9 mouse cellular contexts compared by ENCODE assay signal in genomic region chr6:55434360-55434759, GRCm38 (mm10). TPM values are rescaled to one million over a fixed set of nuclear protein-coding genes. Genes with fewer than 3 reads are reported as not detected.
DNase-seq lines count a peak whose midpoint lies in the region; ATAC-seq lines count a peak whose summit lies in the region.
"Had no signal": no experiment of that assay in that cellular context is flagged by ENCODE, and none has a peak within 500 bp of the region (broad histone marks: within the 10 kb centered on the region; RNA-seq: fewer than 3 reads in every experiment).

No protein-coding gene starts in this region.

- DNase-seq in heart, adult 11 months: peak; percentile 98
- DNase-seq in embryo, embryonic 11 days: peak; percentile 60
- peak; percentile 61 for DNase-seq in hindbrain, embryonic 10.5 days (ENCODE audit: low spot score)
- no peak for DNase-seq in gastrocnemius, postnatal 25 days
- DNase-seq in urinary bladder, adult 2 months (ENCODE audit: low spot score): no peak

- no peaks in the 10 kb centered on the region for H3K9me3 ChIP-seq in heart, embryonic 11.5 days (replicated peaks; ENCODE audit: control insufficient read depth, low read length)
- no peaks in the 10 kb centered on the region for H3K9me3 ChIP-seq in hindbrain, embryonic 10.5 days
- no peaks in the 10 kb centered on the region for H3K9me3 ChIP-seq in limb, embryonic 13.5 days
- H3K9me3 ChIP-seq in stomach, embryonic 15.5 days: no peaks in the 10 kb centered on the region

- WGBS in heart, embryonic 11.5 days (ENCODE audit: insufficient replicate concordance): 19% methylated on average over 3 of the region's 3 CpGs
- WGBS in hindbrain, embryonic 10.5 days: 22% methylated on average over 3 of the region's 3 CpGs
- WGBS in limb, embryonic 13.5 days: 23% methylated on average over 3 of the region's 3 CpGs
- WGBS in stomach, embryonic 15.5 days: 26% methylated on average over 3 of the region's 3 CpGs

- no peak overlapping the region for H3K27ac ChIP-seq in heart, embryonic 11.5 days (ENCODE audit: low read depth, low read length)
- H3K27ac ChIP-seq in hindbrain, embryonic 10.5 days: peak overlapping the region; percentile 81
- H3K27ac ChIP-seq in limb, embryonic 13.5 days: no peak overlapping the region
- peak overlapping the region; percentile 86 for H3K27ac ChIP-seq in stomach, embryonic 15.5 days

- H3K4me3 ChIP-seq in heart, embryonic 11.5 days (ENCODE audit: low read depth, low read length): no peak overlapping the region
- no peak overlapping the region for H3K4me3 ChIP-seq in hindbrain, embryonic 10.5 days
- H3K4me3 ChIP-seq in limb, embryonic 13.5 days: no peak overlapping the region
- no peak overlapping the region for H3K4me3 ChIP-seq in stomach, embryonic 15.5 days (replicated peaks)

- no peak overlapping the region for H3K9ac ChIP-seq in heart, embryonic 11.5 days (ENCODE audit: low read depth, low read length)
- no peak overlapping the region for H3K9ac ChIP-seq in limb, embryonic 13.5 days
- no peak overlapping the region for H3K9ac ChIP-seq in stomach, embryonic 15.5 days

- H3K4me2 ChIP-seq in heart, embryonic 11.5 days: no peak overlapping the region
- H3K4me2 ChIP-seq in limb, embryonic 13.5 days (replicated peaks): no peak overlapping the region
- H3K4me2 ChIP-seq in stomach, embryonic 15.5 days: no peak overlapping the region

- H3K27me3 ChIP-seq in heart, embryonic 11.5 days (ENCODE audit: control insufficient read depth, insufficient read depth, low read length): peaks cover 5% of the 10 kb centered on the region
- no peaks in the 10 kb centered on the region for H3K27me3 ChIP-seq in hindbrain, embryonic 10.5 days (ENCODE audit: insufficient read depth, poor library complexity, severe bottlenecking)
- H3K27me3 ChIP-seq in limb, embryonic 13.5 days: no peaks in the 10 kb centered on the region
- H3K27me3 ChIP-seq in stomach, embryonic 15.5 days (replicated peaks): no peaks in the 10 kb centered on the region

- H3K36me3 ChIP-seq in heart, embryonic 11.5 days (ENCODE audit: control insufficient read depth, insufficient read depth, low read length): no peaks in the 10 kb centered on the region
- H3K36me3 ChIP-seq in hindbrain, embryonic 10.5 days: no peaks in the 10 kb centered on the region
- no peaks in the 10 kb centered on the region for H3K36me3 ChIP-seq in limb, embryonic 13.5 days
- H3K36me3 ChIP-seq in stomach, embryonic 15.5 days: no peaks in the 10 kb centered on the region

- H3K4me1 ChIP-seq in heart, embryonic 11.5 days (ENCODE audit: control insufficient read depth, insufficient read depth, low read length): no peaks in the 10 kb centered on the region; the same call in 1 of the 2 replicates
- H3K4me1 ChIP-seq in hindbrain, embryonic 10.5 days (replicated peaks): peaks cover 46% of the 10 kb centered on the region
- H3K4me1 ChIP-seq in limb, embryonic 13.5 days: 0 out of 2 replicates have a peak, but pooled peaks cover 5% of the 10 kb centered on the region
- peaks cover 8% of the 10 kb centered on the region; the same call in 1 of the 2 replicates for H3K4me1 ChIP-seq in stomach, embryonic 15.5 days

- ATAC-seq in heart, embryonic 11.5 days (replicated peaks; ENCODE audit: insufficient number of reproducible peaks, low FRiP score, low TSS enrichment): no peak; the same call in 1 of the 2 replicates
- peak; percentile 76 for ATAC-seq in limb, embryonic 13.5 days (ENCODE audit: low FRiP score, low read depth)
- peak; percentile 73; the same call in 1 of the 2 replicates for ATAC-seq in stomach, embryonic 15.5 days (ENCODE audit: insufficient read depth, low FRiP score, low read depth)

RNA-seq across cellular contexts. Expression of gene Adcyap1r1, which starts 17.4 kb away (rescaled TPM):
- 2.6 and 3.1 TPM in 2 replicates for polyA plus RNA-seq in heart, embryonic 11.5 days (2014; fragmentation: Nextera tagmentation; extraction: Ambion mirVana)
- polyA plus RNA-seq in hindbrain, embryonic 10.5 days (2016; fragmentation: Nextera tagmentation; extraction: Ambion mirVana): 31.4 and 32.4 TPM in 2 replicates
- 1.4 TPM in 2 replicates for polyA plus RNA-seq in limb, embryonic 13.5 days (2015; fragmentation: Nextera tagmentation; extraction: Ambion mirVana)
- polyA plus RNA-seq in stomach, embryonic 15.5 days (2015; fragmentation: Nextera tagmentation; extraction: Ambion mirVana): 7.6 and 8.5 TPM in 2 replicates
- total RNA-seq in gastrocnemius, postnatal 25 days (2021): 1 to 10 TPM; 1.2 to 2.8 TPM
- 5.8 and 8.6 TPM in 2 replicates for polyA plus RNA-seq in urinary bladder, adult 2 months (2012; rRNA removed)

RNA-seq across cellular contexts. Expression of gene Ghrhr, which starts 58.3 kb away (rescaled TPM):
- polyA plus RNA-seq in heart, embryonic 11.5 days (2014; fragmentation: Nextera tagmentation; extraction: Ambion mirVana): not detected in 2 replicates
- not detected in 2 replicates for polyA plus RNA-seq in hindbrain, embryonic 10.5 days (2016; fragmentation: Nextera tagmentation; extraction: Ambion mirVana)
- not detected in 2 replicates for polyA plus RNA-seq in limb, embryonic 13.5 days (2015; fragmentation: Nextera tagmentation; extraction: Ambion mirVana)
- polyA plus RNA-seq in stomach, embryonic 15.5 days (2015; fragmentation: Nextera tagmentation; extraction: Ambion mirVana): 0.15 TPM in 1 of 2 replicates, not detected in the other
- total RNA-seq in gastrocnemius, postnatal 25 days (2021): not detected
- polyA plus RNA-seq in urinary bladder, adult 2 months (2012; rRNA removed): not detected in 2 replicates
- total RNA-seq: left cerebral cortex, adult 18-20 months had no signal

Comparison
In these comparisons a context has a peak if more than half of its experiments do, and no peak if none do; other contexts are left out.
1. DNase-seq: peak in heart, adult 11 months (single experiment), embryo, embryonic 11 days (single experiment) and hindbrain, embryonic 10.5 days (single experiment); none in gastrocnemius, postnatal 25 days (single experiment) and urinary bladder, adult 2 months (single experiment).
2. H3K27ac ChIP-seq: peak in hindbrain, embryonic 10.5 days (single experiment) and stomach, embryonic 15.5 days (single experiment); none in heart, embryonic 11.5 days (single experiment) and limb, embryonic 13.5 days (single experiment).